Mouse (Mus musculus) MEL (cell line): ENCODE data around the gene Unc79.

Experiments used
- CHD2 ChIP-seq: IDR thresholded peaks from 2 replicates; pipeline ENCODE4 v1.6.1; 2011; ENCODE audit warnings: low read length, improper control_type of control experiment
- CTCF ChIP-seq, 3 experiments: IDR thresholded peaks in 2 of 3; conservative IDR thresholded peaks in 1 of 3; 2 replicates each; pipeline ENCODE4 v1.5.1; 2011 to 2012; ENCODE audit warnings: low read length in 3 of 3, low read depth in 2 of 3, mild to moderate bottlenecking in 2 of 3, improper control_type of control experiment in 1 of 3, inconsistent platforms in 1 of 3, mixed read lengths in 1 of 3, moderate library complexity in 1 of 3; ENCODE audit not compliant: control insufficient read depth in 1 of 3, insufficient read depth in 1 of 3, poor library complexity in 1 of 3, severe bottlenecking in 1 of 3
- EP300 ChIP-seq, 2 experiments: IDR thresholded peaks; 2 replicates each; pipeline ENCODE4 v1.6.1; 2011; ENCODE audit warnings: improper control_type of control experiment in 2 of 2, low read length in 2 of 2, low read depth in 1 of 2, mild to moderate bottlenecking in 1 of 2
- GATA1 ChIP-seq: IDR thresholded peaks from 2 replicates; pipeline ENCODE4 v1.6.1; 2011; ENCODE audit warnings: low read depth, low read length, improper control_type of control experiment
- MAZ ChIP-seq: IDR thresholded peaks from 2 replicates; pipeline ENCODE4 v1.6.1; 2012; ENCODE audit warnings: low read depth, mild to moderate bottlenecking, inconsistent platforms, low read length, improper control_type of control experiment
- POLR2A ChIP-seq, 2 experiments: IDR thresholded peaks; 2 replicates each; pipeline ENCODE4 v1.6.1; 2011 to 2012; ENCODE audit warnings: low read length in 2 of 2, mild to moderate bottlenecking in 2 of 2, control low read depth in 1 of 2, improper control_type of control experiment in 1 of 2, low read depth in 1 of 2, moderate library complexity in 1 of 2; ENCODE audit not compliant: control insufficient read depth in 1 of 2, insufficient read depth in 1 of 2, poor library complexity in 1 of 2
- USF1 ChIP-seq: IDR thresholded peaks from 2 replicates; pipeline ENCODE4 v1.6.1; 2014; ENCODE audit warnings: low read depth, mild to moderate bottlenecking, inconsistent platforms, low read length, improper control_type of control experiment, moderate library complexity
- ZC3H11A ChIP-seq: IDR thresholded peaks from 2 replicates; pipeline ENCODE4 v1.6.1; 2012; ENCODE audit warnings: low read depth, mild to moderate bottlenecking, inconsistent platforms, low read length, improper control_type of control experiment
- ZKSCAN1 ChIP-seq: IDR thresholded peaks from 2 replicates; pipeline ENCODE4 v1.6.1; 2012; ENCODE audit warnings: low read depth, mild to moderate bottlenecking, inconsistent platforms, low read length, improper control_type of control experiment, moderate library complexity

DNA sequence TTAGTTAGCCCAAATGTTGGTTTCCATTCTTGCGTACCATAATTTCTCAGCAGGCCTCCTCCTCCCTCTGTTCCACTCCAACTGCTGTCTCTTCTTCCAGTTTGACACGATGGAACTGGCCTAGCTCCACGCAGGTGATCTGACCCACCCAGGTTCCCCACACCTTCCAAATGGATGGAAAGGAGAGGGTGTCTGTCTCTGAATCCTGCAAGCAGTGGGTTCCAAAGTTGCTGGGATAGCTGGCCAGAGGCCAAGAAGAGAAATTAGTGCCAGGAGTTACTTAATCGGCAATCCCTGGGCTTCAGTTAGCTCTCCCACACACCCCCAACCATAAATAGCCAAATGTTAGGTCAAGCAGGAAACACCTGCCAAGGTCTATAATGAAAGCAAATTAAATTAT is 212.1 kb downstream of the Unc79 start:
- no peak for TF ChIP-seq ZC3H11A
- TF ChIP-seq POLR2A (IDR thresholded peaks at IDR 0.05; ENCODE audit: control insufficient read depth in 1 of 2, insufficient read depth in 1 of 2, low read depth in 1 of 2, low read length in 2 of 2, poor library complexity in 1 of 2) = no peak
- TF ChIP-seq CTCF (IDR thresholded peaks at IDR 0.05 in 2 of 3, conservative IDR thresholded peaks at IDR 0.05 in 1 of 3; ENCODE audit: control insufficient read depth in 1 of 3, insufficient read depth in 1 of 3, low read depth in 2 of 3, low read length in 3 of 3, poor library complexity in 1 of 3, severe bottlenecking in 1 of 3) = no peak
- TF ChIP-seq MAZ = no peak
- TF ChIP-seq USF1 = no peak
- TF ChIP-seq CHD2 = no peak
- TF ChIP-seq ZKSCAN1 = no peak
- no peak for TF ChIP-seq GATA1
- TF ChIP-seq EP300 (IDR thresholded peaks at IDR 0.05; ENCODE audit: low read depth in 1 of 2, low read length in 2 of 2) = no peak
